Mouse (Mus musculus) cortical plate, adult 2 months (tissue): ENCODE data around the gene Tcaf3.

ENCODE experiments used
- CTCF ChIP-seq: fragments of 200-500 bp; IDR thresholded peaks from 2 replicates; pipeline ENCODE4 v1.5.1; 2011; ENCODE audit warnings: mild to moderate bottlenecking, control low read depth, low read length; ENCODE audit not compliant: insufficient read depth; ENCODE audit errors: extremely low read depth
- POLR2A ChIP-seq: fragments of 200-500 bp; IDR thresholded peaks from 2 replicates; pipeline ENCODE4 v1.6.1; 2011; ENCODE audit warnings: mild to moderate bottlenecking, low read length, control low read depth; ENCODE audit not compliant: insufficient read depth; ENCODE audit errors: extremely low read depth

- TF ChIP-seq POLR2A = no peak
- TF ChIP-seq CTCF = no peak
Observed at GRCm38 (mm10) chr6:42558641-42559040, 38.9 kb downstream of the Tcaf3 start.
